Mouse (Mus musculus) lung, postnatal 0 days (tissue): Measurements from ENCODE around the gene Adamts6.

Experiments
- CTCF ChIP-seq: IDR thresholded peaks from 2 replicates; pipeline ENCODE4 v1.5.1; 2016; ENCODE audit warnings: antibody characterized with exemption, mild to moderate bottlenecking
- EP300 ChIP-seq: IDR thresholded peaks from 2 replicates; pipeline ENCODE4 v1.6.1; 2016; ENCODE audit warnings: antibody characterized with exemption, mild to moderate bottlenecking, control low read depth

DNA sequence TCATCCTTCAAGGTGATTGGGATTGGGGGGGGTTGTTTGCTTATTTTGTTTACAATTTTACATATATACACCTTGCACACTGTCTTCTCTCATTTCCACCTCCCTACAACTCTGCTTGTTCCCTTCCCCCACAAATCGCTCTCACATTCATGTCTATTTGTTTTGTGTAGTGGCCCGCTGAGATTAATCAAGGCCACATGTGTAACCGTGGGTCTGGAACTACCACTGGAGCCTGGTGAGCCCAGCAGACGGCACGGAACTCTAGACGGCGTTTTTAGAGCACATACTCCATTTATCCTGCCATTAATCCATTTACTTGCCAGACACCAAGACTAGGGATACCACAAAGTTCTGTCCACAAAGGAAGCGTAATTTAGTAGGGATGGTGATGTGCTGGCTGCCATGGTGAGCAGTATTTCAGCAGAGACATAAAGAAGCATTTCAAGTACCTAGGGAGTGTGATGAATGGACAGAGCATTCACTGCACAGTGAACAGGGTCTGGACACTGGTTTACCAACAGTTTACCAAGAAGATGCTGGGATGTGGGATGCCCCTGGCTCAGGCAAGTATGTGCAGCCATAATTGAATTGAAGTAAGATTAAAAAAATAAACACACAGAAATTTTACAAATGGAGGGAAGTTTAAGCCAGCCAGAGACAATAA is 194.9 kb downstream of the Adamts6 start:
- TF ChIP-seq CTCF (no peak), EP300 (no peak)
